Mouse (Mus musculus) testis, adult 2 months (tissue): Measurements from ENCODE around the gene Slc43a3. TPM values are rescaled to one million over a fixed set of nuclear protein-coding genes. Genes with fewer than 3 reads are reported as not detected.

ENCODE experiments used
- H3K27ac ChIP-seq: fragments of 200-500 bp; 2 replicates; pipeline ENCODE4 v1.5.1; 2012; ENCODE audit warnings: low read depth, low read length; ENCODE audit not compliant: control insufficient read depth, insufficient read depth
- H3K27me3 ChIP-seq: fragments of 200-500 bp; 2 replicates; pipeline ENCODE4 v1.6.1; 2012; ENCODE audit warnings: mild to moderate bottlenecking, low read length, moderate library complexity; ENCODE audit not compliant: control insufficient read depth, insufficient read depth
- H3K36me3 ChIP-seq: fragments of 200-500 bp; 2 replicates; pipeline ENCODE4 v1.6.1; 2012; ENCODE audit warnings: mild to moderate bottlenecking, low read length; ENCODE audit not compliant: control insufficient read depth, insufficient read depth
- H3K4me1 ChIP-seq: fragments of 200-500 bp; 2 replicates; pipeline ENCODE4 v1.6.1; 2012; ENCODE audit warnings: low read length; ENCODE audit not compliant: control insufficient read depth, insufficient read depth
- H3K4me3 ChIP-seq: fragments of 200-500 bp; 2 replicates; pipeline ENCODE4 v1.5.1; 2012; ENCODE audit warnings: low read depth, mild to moderate bottlenecking, low read length, moderate library complexity, mixed read lengths; ENCODE audit not compliant: control insufficient read depth
- CTCF ChIP-seq: fragments of 200-500 bp; IDR thresholded peaks from 2 replicates; pipeline ENCODE4 v1.5.1; 2012; ENCODE audit warnings: low read depth, mild to moderate bottlenecking, inconsistent platforms, low read length, moderate library complexity; ENCODE audit not compliant: control insufficient read depth, insufficient read depth, insufficient replicate concordance
- POLR2A ChIP-seq: fragments of 200-500 bp; IDR thresholded peaks from 2 replicates; pipeline ENCODE4 v1.6.1; 2012; ENCODE audit warnings: low read depth, mild to moderate bottlenecking, inconsistent platforms, low read length, moderate library complexity; ENCODE audit not compliant: control insufficient read depth
- polyA plus RNA-seq: library from polyadenylated mRNA; depleted of rRNA; stranded (reverse); fragments of >200 nt; gene quantifications from 2 replicates; pipeline ENCODE4 v1.2.3, GENCODE M21; 2012

The Slc43a3 gene
- polyA plus RNA-seq, 1 experiment, result 4.6 TPM

GRCm38 (mm10) chr2:84952251-84952650 is 15.9 kb downstream of the Slc43a3 start:
- no peaks in the 10 kb centered on the region for H3K27me3 ChIP-seq

GRCm38 (mm10) chr2:84952693-84953092 is 16.3 kb downstream of the Slc43a3 start:
- TF ChIP-seq POLR2A (no peak), CTCF (no peak)
- Histone ChIP-seq H3K4me1 (no peaks in the 10 kb centered on the region), H3K36me3 (no peaks in the 10 kb centered on the region), H3K27ac (no peak overlapping the region), H3K27me3 (no peaks in the 10 kb centered on the region), H3K4me3 (no peak overlapping the region)

More at GRCm38 (mm10) chr2:84952251-84952650, 15.9 kb downstream of the Slc43a3 start:
- H3K27ac ChIP-seq, result no peak overlapping the region
- H3K36me3 ChIP-seq, result no peaks in the 10 kb centered on the region
- no peak overlapping the region for H3K4me3 ChIP-seq
- no peaks in the 10 kb centered on the region for H3K4me1 ChIP-seq
- TF ChIP-seq POLR2A (no peak), CTCF (no peak)

- Histone ChIP-seq H3K4me3 (no peak overlapping the region), H3K36me3 (no peaks in the 10 kb centered on the region), H3K4me1 (no peaks in the 10 kb centered on the region), H3K27me3 (no peaks in the 10 kb centered on the region), H3K27ac (no peak overlapping the region)
- TF ChIP-seq CTCF (no peak), POLR2A (no peak)
Measured at GRCm38 (mm10) chr2:84955435-84955834, 19.1 kb downstream of the Slc43a3 start.

DNA sequence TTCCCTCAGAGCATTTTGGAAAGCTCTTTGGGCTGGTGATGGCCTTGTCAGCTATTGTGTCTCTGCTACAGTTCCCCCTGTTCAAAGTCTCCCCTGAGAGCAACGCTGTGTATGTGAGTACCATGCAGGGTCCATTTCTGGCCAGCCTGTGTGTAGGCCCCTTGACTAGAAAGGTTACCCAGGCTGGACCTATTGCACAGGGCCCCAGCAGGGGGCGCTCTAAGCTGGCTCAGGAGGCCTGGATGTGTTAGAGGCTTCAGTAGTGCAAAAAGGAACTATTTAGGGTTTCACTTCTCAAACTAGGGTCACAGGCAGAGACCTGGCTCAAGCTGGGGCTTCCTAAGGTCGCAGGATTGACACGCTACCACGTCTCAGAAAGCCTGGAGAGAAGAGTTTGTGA is 19.9 kb downstream of the Slc43a3 start:
- Histone ChIP-seq H3K27me3 (no peaks in the 10 kb centered on the region), H3K36me3 (no peaks in the 10 kb centered on the region), H3K4me1 (no peaks in the 10 kb centered on the region), H3K27ac (no peak overlapping the region), H3K4me3 (no peak overlapping the region)
- peak; percentile 77 for TF ChIP-seq CTCF
- no peak for TF ChIP-seq POLR2A

GRCm38 (mm10) chr2:84958588-84959264 is 22.3 kb downstream of the Slc43a3 start:
- no peaks in the 10 kb centered on the region for H3K27me3 ChIP-seq
- H3K36me3 ChIP-seq, result no peaks in the 10 kb centered on the region
- no peak for TF ChIP-seq CTCF
- no peak for TF ChIP-seq POLR2A

GRCm38 (mm10) chr2:84961300-84961699 is 24.9 kb downstream of the Slc43a3 start:
- Histone ChIP-seq H3K27ac (no peak overlapping the region), H3K4me3 (no peak overlapping the region), H3K27me3 (no peaks in the 10 kb centered on the region), H3K4me1 (no peaks in the 10 kb centered on the region), H3K36me3 (no peaks in the 10 kb centered on the region)
- TF ChIP-seq CTCF (no peak), POLR2A (no peak)

More at GRCm38 (mm10) chr2:84958588-84959264, 22.3 kb downstream of the Slc43a3 start:
- Histone ChIP-seq H3K4me3 (no peak overlapping the region), H3K4me1 (no peaks in the 10 kb centered on the region), H3K27ac (no peak overlapping the region)

DNA sequence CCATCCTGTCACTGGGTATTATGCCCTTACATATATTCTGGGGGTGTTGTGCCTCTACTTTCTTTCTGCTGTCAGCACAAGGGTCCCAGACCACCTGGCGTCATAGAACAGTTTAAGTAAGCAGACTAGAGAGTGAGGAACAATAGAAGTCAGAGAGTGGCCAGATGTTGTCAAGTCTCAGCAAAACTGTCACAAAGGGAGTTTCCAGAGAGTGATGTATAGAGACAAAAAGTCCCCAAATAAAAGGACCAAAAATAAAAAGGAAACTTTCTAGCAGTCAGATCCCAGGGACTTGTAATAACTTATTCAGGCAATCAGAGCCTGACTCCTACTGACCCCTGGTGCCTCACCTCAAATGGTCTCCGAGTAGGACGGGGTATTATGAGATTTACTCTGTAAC is 25.5 kb downstream of the Slc43a3 start:
- Histone ChIP-seq H3K4me3 (no peak overlapping the region), H3K27me3 (no peaks in the 10 kb centered on the region), H3K36me3 (no peaks in the 10 kb centered on the region), H3K4me1 (no peaks in the 10 kb centered on the region), H3K27ac (no peak overlapping the region)
- TF ChIP-seq CTCF (no peak), POLR2A (no peak)

- no peaks in the 10 kb centered on the region for H3K27me3 ChIP-seq
- no peaks in the 10 kb centered on the region for H3K36me3 ChIP-seq
- H3K4me1 ChIP-seq, result no peaks in the 10 kb centered on the region
- H3K27ac ChIP-seq, result no peak overlapping the region
- H3K4me3 ChIP-seq, result no peak overlapping the region
- TF ChIP-seq POLR2A (no peak), CTCF (no peak)
Measured at GRCm38 (mm10) chr2:84962906-84963507, 26.6 kb downstream of the Slc43a3 start.
